Mouse (Mus musculus) liver, embryonic 13.5 days (tissue): ENCODE measurements around the gene Zfp853. TPM values are rescaled to one million over a fixed set of nuclear protein-coding genes. Genes with fewer than 3 reads are reported as not detected.

ENCODE experiments used
- ATAC-seq: fragments of 200-750 bp; cut with Nextera tagmentation; 2 replicates; pipeline ENCODE4 v1.8.0; 2017; ENCODE audit warnings: low read depth, mild to moderate bottlenecking, moderate number of reproducible peaks, moderate library complexity
- DNase-seq: peaks from one replicate; pipeline ENCODE4 v3.0.0; 2022
- H3K27ac ChIP-seq: fragments of 300-500 bp; sonication (generic); 2 replicates; pipeline ENCODE4 v1.5.1; 2015; ENCODE audit warnings: moderate library complexity, mild to moderate bottlenecking, inconsistent platforms
- H3K27me3 ChIP-seq: fragments of 300-500 bp; sonication (generic); 2 replicates; pipeline ENCODE4 v1.6.1; 2015; ENCODE audit warnings: mild to moderate bottlenecking, inconsistent platforms
- H3K36me3 ChIP-seq: fragments of 300-500 bp; sonication (generic); 2 replicates; pipeline ENCODE4 v1.6.1; 2015; ENCODE audit warnings: mild to moderate bottlenecking, inconsistent platforms
- H3K4me1 ChIP-seq: fragments of 300-500 bp; sonication (generic); replicated peaks from 2 replicates; pipeline ENCODE4 v1.6.1; 2015; ENCODE audit warnings: inconsistent platforms
- H3K4me2 ChIP-seq: fragments of 300-500 bp; sonication (generic); 2 replicates; pipeline ENCODE4 v1.6.1; 2015; ENCODE audit warnings: inconsistent platforms, mild to moderate bottlenecking, moderate library complexity
- H3K4me3 ChIP-seq: fragments of 300-500 bp; sonication (generic); replicated peaks from 2 replicates; pipeline ENCODE4 v1.5.1; 2015; ENCODE audit warnings: mild to moderate bottlenecking, inconsistent platforms
- H3K9ac ChIP-seq: fragments of 300-500 bp; sonication (generic); 2 replicates; pipeline ENCODE4 v1.6.1; 2015; ENCODE audit warnings: mild to moderate bottlenecking, inconsistent platforms
- H3K9me3 ChIP-seq: fragments of 300-500 bp; sonication (generic); replicated peaks from 2 replicates; pipeline ENCODE4 v1.6.1; 2016; ENCODE audit warnings: inconsistent platforms
- WGBS: fragments of 180-500 bp; shearing (Covaris S2); methylation state at CpG from one replicate; pipeline ENCODE4 v1.1.7; 2015; ENCODE audit not compliant: insufficient replicate concordance; 5-methylcytosine and 5-hydroxymethylcytosine counted together
- polyA plus RNA-seq: library from polyadenylated mRNA; unstranded; fragments of >200 nt; fragmentation: Nextera tagmentation; extraction: Ambion mirVana; gene quantifications from 2 replicates; pipeline ENCODE4 v1.2.1, GENCODE M21; 2015

Zfp853 gene
- polyA plus RNA-seq, 1 experiment from 2014 or later = not detected

DNA sequence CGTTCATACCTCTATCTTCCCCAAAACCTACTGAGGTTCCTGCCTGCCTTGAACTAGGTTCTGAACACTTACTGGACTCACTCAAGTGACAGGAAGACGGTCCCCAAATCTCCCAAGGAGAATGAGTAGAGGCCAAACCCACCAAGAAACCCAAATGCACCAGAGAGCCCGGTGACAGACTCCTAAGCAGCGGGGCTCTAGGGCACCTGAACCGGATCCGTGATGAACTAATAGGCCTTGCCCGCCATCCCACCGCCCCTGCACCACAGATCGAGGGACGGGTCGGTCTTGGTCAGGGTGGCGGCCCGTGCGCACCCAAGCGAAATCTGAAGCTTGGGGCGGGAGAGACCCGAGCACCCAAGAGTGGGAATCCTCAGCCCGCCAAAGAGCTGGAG lies 40.6 kb downstream of the Zfp853 start:
- 11% methylated on average over 18 of the region's 18 CpGs for WGBS
- no peak overlapping the region for H3K9ac ChIP-seq
- H3K27me3 ChIP-seq = peaks cover 74% of the 10 kb centered on the region
- DNase-seq = no peak
- H3K4me3 ChIP-seq = peak overlapping the region; percentile 47; the same call in 1 of the 2 replicates
- H3K9me3 ChIP-seq = no peaks in the 10 kb centered on the region
- peaks cover 7% of the 10 kb centered on the region; the same call in 1 of the 2 replicates for H3K36me3 ChIP-seq
- no peak overlapping the region for H3K27ac ChIP-seq
- peaks cover 11% of the 10 kb centered on the region for H3K4me1 ChIP-seq
- no peak for ATAC-seq
- peak overlapping the region; percentile 56 for H3K4me2 ChIP-seq

DNA sequence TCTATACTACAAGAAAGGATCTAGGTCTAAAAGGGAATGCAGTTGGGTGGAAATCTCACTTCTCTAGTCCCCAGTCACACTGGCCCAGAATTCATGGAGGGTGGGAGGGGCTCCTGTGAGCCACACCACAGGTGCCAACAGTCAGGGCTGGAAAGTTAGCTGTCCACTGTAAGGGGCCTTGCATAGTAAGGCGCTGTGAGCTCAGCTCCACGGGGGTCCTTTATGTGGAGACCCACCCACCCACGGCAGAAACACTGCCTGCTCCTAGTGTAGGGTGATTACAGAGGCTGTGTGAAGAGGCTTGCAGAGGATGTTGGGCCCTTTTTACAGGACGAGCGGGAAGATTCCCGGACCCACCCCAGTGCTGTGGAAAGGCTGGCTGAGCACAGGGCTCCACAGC lies 41.4 kb downstream of the Zfp853 start:
- no peak for ATAC-seq
- no peak overlapping the region for H3K4me3 ChIP-seq
- H3K27ac ChIP-seq = no peak overlapping the region
- H3K9me3 ChIP-seq = no peaks in the 10 kb centered on the region
- H3K36me3 ChIP-seq = peaks cover 11% of the 10 kb centered on the region; the same call in 1 of the 2 replicates
- WGBS = 33% methylated on average over 6 of the region's 6 CpGs
- H3K4me2 ChIP-seq = no peak overlapping the region
- peaks cover 67% of the 10 kb centered on the region for H3K27me3 ChIP-seq
- H3K9ac ChIP-seq = no peak overlapping the region
- peaks cover 11% of the 10 kb centered on the region for H3K4me1 ChIP-seq
- DNase-seq = no peak

DNA sequence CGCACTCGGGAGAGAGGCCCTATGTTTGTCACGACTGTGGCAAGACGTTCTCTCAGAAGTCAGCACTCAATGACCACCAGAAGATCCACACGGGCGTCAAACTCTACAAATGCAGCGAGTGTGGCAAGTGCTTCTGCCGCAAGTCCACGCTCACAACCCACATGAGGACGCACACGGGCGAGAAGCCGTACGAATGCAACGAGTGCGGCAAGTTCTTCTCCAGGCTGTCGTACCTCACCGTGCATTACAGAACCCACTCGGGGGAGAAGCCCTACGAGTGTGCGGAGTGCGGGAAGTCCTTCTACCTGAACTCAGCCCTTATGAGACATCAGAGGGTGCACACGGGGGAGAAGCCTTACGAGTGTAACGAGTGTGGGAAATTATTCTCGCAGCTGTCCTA lies 48.5 kb downstream of the Zfp853 start:
- Histone ChIP-seq H3K9ac (no peak overlapping the region), H3K36me3 (peaks cover 78% of the 10 kb centered on the region), H3K4me1 (no peaks in the 10 kb centered on the region), H3K27ac (no peak overlapping the region), H3K4me3 (no peak overlapping the region), H3K9me3 (no peaks in the 10 kb centered on the region), H3K27me3 (no peaks in the 10 kb centered on the region), H3K4me2 (no peak overlapping the region)
- ATAC-seq (no peak), DNase-seq (no peak)
- 90% methylated on average over 26 of the region's 26 CpGs for WGBS

Other genes starting within 250 kb of the Zfp853 start
- gene Rnf216, start 180.6 kb downstream of the Zfp853 start, polyA plus RNA-seq = 14.4 and 19.8 TPM in 2 replicates
- gene Olfr718-ps1, start 146.0 kb downstream of the Zfp853 start, polyA plus RNA-seq = not detected in 2 replicates
- gene Rbak, start 112.8 kb downstream of the Zfp853 start, polyA plus RNA-seq = 1.7 and 1.8 TPM in 2 replicates
- not detected in 2 replicates for gene Spdye4b, start 112.6 kb downstream of the Zfp853 start, polyA plus RNA-seq
- not detected in 2 replicates for gene Spdye4a, start 66.7 kb downstream of the Zfp853 start, polyA plus RNA-seq
- gene Zfp12, start 58.5 kb downstream of the Zfp853 start, polyA plus RNA-seq = 2.2 and 3.1 TPM in 2 replicates
- gene Zfp316, start 23.6 kb downstream of the Zfp853 start, polyA plus RNA-seq = 0.20 and 0.25 TPM in 2 replicates
- 27.4 and 30.4 TPM in 2 replicates for gene E130309D02Rik, start 21.7 kb upstream of the Zfp853 start, polyA plus RNA-seq
- gene Zdhhc4, start 35.6 kb upstream of the Zfp853 start, polyA plus RNA-seq = 35.7 and 36.4 TPM in 2 replicates
- gene Grid2ip, start 63.7 kb upstream of the Zfp853 start, polyA plus RNA-seq = 0.03 TPM in 1 of 2 replicates, not detected in the other
- gene Kdelr2, start 110.2 kb upstream of the Zfp853 start, polyA plus RNA-seq = 155 and 176 TPM in 2 replicates
- gene Daglb, start 171.0 kb upstream of the Zfp853 start, polyA plus RNA-seq = 8.8 and 9.2 TPM in 2 replicates
- gene Rac1, start 234.4 kb upstream of the Zfp853 start, polyA plus RNA-seq = 178 and 188 TPM in 2 replicates